Mouse (Mus musculus): ENCODE results near the gene Cga. TPM values are rescaled to one million over a fixed set of nuclear protein-coding genes. Genes with fewer than 3 reads are reported as not detected.
A peak's percentile ranks its signal among the peaks of the same experiment; 100 is the strongest.

The Cga gene
- polyA plus RNA-seq, 1 experiment from 2014 or later: 0.48 TPM

DNA sequence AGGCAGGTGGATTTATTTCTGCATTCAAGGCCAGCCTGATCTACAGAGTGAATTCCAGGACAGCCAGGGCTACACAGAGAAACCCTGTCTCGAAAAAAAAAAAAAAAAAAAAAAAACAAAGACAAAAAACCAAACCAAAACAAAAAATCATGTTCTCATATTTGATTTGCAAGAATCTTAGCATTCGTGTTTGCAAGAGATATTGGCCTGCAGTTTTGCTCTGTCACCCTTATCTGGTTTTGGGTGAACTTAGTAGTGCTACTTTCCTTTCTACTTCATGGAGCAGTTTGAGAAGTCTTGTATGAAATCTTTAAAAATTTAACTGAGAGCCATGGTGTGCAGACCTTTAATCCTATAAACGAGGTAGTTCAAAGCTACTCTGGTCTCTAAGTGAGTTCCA lies 23.8 kb upstream of the Cga start:
- Histone ChIP-seq H3K36me3 (ENCODE audit: control insufficient read depth, insufficient read depth, low read length) (no peaks in the 10 kb centered on the region), H3K9me3 (replicated peaks; ENCODE audit: control insufficient read depth, low read length, poor library complexity, severe bottlenecking) (no peaks in the 10 kb centered on the region), H3K4me1 (ENCODE audit: control insufficient read depth, insufficient read depth, low read length) (peaks cover 6% of the 10 kb centered on the region), H3K27ac (ENCODE audit: low read length) (no peak overlapping the region), H3K4me3 (ENCODE audit: low read depth, low read length) (no peak overlapping the region), H3K4me2 (ENCODE audit: low read length) (no peak overlapping the region), H3K9ac (ENCODE audit: low read depth, low read length) (no peak overlapping the region), H3K27me3 (ENCODE audit: control insufficient read depth, insufficient read depth, low read depth, low read length) (no peaks in the 10 kb centered on the region)
- 96% methylated on average over 3 of the region's 3 CpGs for WGBS
- no peak for ATAC-seq

DNA sequence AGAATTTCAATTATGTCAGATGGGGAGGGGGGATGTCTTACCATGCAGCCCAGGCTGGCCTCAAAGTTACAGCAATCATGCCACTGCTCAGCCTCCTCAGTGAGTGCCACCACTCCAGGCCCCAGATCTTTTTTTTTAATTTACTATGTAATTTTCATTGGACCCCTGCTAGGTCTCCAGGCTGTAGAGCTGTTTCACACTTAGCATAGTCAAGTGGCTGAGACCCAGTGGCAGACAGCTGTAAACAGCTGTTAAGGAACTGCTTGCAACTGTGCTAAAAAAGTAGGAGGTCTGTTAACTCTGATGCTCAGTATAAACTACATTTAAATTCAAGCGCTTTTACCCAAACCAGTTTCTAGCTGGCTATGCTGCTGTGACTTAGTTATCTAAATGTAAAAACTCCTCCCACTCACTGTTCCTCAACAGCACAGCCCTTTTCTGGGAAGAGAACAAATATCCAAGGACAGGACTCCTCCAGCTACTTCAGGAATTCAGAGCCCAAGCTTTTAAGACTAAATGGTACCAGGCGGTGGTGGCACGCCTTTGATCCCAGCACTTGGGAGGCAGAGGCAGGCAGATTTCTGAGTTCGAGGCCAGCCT lies 20.6 kb upstream of the Cga start:
- H3K4me3 ChIP-seq (ENCODE audit: low read depth, low read length): no peak overlapping the region
- ATAC-seq: no peak
- H3K9ac ChIP-seq (ENCODE audit: low read depth, low read length): no peak overlapping the region
- no peaks in the 10 kb centered on the region for H3K27me3 ChIP-seq (ENCODE audit: control insufficient read depth, insufficient read depth, low read depth, low read length)
- H3K27ac ChIP-seq (ENCODE audit: low read length): no peak overlapping the region
- no peaks in the 10 kb centered on the region for H3K36me3 ChIP-seq (ENCODE audit: control insufficient read depth, insufficient read depth, low read length)
- WGBS: 93% methylated on average over 4 of the region's 4 CpGs
- no peaks in the 10 kb centered on the region for H3K9me3 ChIP-seq (replicated peaks; ENCODE audit: control insufficient read depth, low read length, poor library complexity, severe bottlenecking)
- peaks cover 11% of the 10 kb centered on the region for H3K4me1 ChIP-seq (ENCODE audit: control insufficient read depth, insufficient read depth, low read length)
- no peak overlapping the region for H3K4me2 ChIP-seq (ENCODE audit: low read length)

DNA sequence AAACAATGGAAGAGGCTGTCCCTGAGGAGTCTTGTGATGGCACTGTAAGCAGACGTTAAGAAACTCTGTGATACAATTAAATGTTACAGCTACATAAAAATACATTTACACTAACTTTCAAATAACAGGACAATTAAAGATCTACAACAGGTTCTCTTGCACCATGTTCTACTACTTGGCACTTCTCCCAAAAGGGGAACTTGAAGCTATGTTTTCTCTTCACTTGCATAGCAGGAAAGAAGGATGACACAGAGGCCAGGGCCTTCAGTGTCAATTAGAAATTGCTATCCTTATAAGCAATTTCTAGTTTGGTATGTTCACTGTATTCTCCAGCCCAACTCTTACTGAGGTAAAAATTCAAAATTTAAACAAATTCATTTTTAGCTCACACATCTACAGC lies 19.3 kb upstream of the Cga start:
- WGBS: 80% methylated on average over 1 of the region's 1 CpGs

DNA sequence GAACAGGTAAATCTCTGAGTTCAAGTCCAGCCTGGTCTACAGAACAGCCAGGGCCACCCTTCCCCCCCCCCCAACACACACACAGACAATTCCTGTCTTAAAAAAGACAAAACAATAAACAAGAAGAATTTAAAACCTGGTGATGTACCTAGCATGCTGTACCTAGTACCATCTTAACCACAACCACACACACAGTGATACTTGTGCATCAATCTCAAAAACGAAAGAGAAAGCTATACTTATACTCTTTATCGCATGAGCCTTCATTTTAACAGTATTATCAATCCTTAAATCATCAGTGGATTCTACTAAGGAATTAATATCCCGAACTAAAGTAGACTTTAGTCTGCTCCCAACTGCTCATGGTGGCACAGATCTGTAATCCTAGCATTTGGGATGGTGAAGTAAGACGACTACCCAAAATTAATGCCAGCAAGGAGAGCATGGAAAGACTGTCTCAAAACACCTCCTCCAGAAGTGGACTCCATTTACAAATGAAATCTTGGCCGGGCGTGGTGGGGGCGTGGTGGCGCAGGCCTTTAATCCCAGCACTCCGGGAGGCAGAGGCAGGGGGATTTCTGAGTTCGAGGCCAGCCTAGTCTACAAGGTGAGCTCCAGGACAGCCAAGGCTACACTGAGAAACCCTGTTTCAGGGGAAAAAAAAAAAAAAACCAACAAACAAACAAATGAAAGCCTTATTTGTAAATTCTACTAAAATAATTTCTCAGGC lies 12.5 kb upstream of the Cga start:
- Histone ChIP-seq H3K36me3 (ENCODE audit: control insufficient read depth, insufficient read depth, low read length) (no peaks in the 10 kb centered on the region), H3K9me3 (replicated peaks; ENCODE audit: control insufficient read depth, low read length, poor library complexity, severe bottlenecking) (no peaks in the 10 kb centered on the region), H3K4me3 (ENCODE audit: low read depth, low read length) (peak overlapping the region; percentile 100), H3K4me1 (ENCODE audit: control insufficient read depth, insufficient read depth, low read length) (peaks cover 22% of the 10 kb centered on the region), H3K4me2 (ENCODE audit: low read length) (peak overlapping the region; percentile 58), H3K9ac (ENCODE audit: low read depth, low read length) (0 out of 2 replicates have a peak overlapping the region, but pooled peaks have one; percentile 99), H3K27ac (ENCODE audit: low read length) (no peak overlapping the region), H3K27me3 (ENCODE audit: control insufficient read depth, insufficient read depth, low read depth, low read length) (no peaks in the 10 kb centered on the region)
- WGBS: 86% methylated on average over 10 of the region's 10 CpGs
- no peak for ATAC-seq

More for the DNA sequence above, 19.3 kb upstream of the Cga start:
- Histone ChIP-seq H3K4me2 (ENCODE audit: low read length) (no peak overlapping the region), H3K9ac (ENCODE audit: low read depth, low read length) (no peak overlapping the region), H3K27ac (ENCODE audit: low read length) (no peak overlapping the region), H3K4me3 (ENCODE audit: low read depth, low read length) (no peak overlapping the region), H3K9me3 (replicated peaks; ENCODE audit: control insufficient read depth, low read length, poor library complexity, severe bottlenecking) (no peaks in the 10 kb centered on the region), H3K4me1 (ENCODE audit: control insufficient read depth, insufficient read depth, low read length) (peaks cover 11% of the 10 kb centered on the region), H3K27me3 (ENCODE audit: control insufficient read depth, insufficient read depth, low read depth, low read length) (no peaks in the 10 kb centered on the region), H3K36me3 (ENCODE audit: control insufficient read depth, insufficient read depth, low read length) (no peaks in the 10 kb centered on the region)
- ATAC-seq: no peak

DNA sequence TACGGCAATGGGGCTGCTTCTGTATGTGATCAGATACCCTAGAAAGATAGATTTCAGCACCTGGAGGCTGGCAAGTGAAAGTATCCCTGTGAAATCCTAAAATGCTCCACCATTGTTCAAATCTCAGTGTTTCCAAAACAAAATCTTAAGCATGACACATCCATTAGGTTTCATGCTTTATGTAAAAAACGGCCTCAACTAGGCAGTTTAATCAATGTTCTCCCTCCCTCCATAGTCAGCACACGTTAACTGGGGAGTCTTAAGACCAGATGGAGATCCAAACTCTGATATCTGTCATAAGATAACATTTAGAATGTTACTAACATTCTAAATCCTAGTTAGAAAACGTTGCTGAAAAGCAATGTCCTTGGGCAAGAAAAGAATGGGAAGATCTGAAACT lies 11.7 kb upstream of the Cga start:
- Histone ChIP-seq H3K4me1 (ENCODE audit: control insufficient read depth, insufficient read depth, low read length) (peaks cover 25% of the 10 kb centered on the region), H3K4me3 (ENCODE audit: low read depth, low read length) (peak overlapping the region; percentile 100), H3K27me3 (ENCODE audit: control insufficient read depth, insufficient read depth, low read depth, low read length) (no peaks in the 10 kb centered on the region), H3K36me3 (ENCODE audit: control insufficient read depth, insufficient read depth, low read length) (no peaks in the 10 kb centered on the region), H3K4me2 (ENCODE audit: low read length) (peak overlapping the region; percentile 58), H3K9me3 (replicated peaks; ENCODE audit: control insufficient read depth, low read length, poor library complexity, severe bottlenecking) (no peaks in the 10 kb centered on the region), H3K9ac (ENCODE audit: low read depth, low read length) (peak overlapping the region; percentile 99), H3K27ac (ENCODE audit: low read length) (peak overlapping the region; percentile 99)
- no peak for ATAC-seq
- WGBS: 7% methylated on average over 4 of the region's 4 CpGs

DNA sequence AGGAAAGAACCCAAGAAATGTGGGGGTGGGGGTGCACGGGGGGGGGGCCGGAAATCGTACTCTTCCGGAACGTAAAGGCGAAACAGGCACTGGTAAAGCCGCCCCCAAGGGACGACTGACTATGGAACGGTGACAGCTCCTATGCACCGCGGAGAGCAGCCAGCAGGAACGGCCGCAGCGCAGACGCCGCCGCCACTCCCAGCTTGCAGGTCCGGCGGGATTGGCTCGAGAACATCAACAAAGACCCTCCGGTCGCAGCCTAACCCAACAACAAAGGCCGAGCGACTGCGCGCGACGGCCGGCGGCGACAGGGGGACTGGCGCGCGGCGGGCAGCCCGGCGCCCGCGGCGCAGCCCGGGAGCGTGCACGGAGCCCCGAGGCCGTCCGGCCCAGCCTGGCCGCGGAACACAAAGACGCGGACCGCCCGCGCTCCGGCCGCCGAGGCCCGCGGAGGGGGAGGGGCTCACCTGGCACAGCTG lies 11.2 kb upstream of the Cga start:
- ATAC-seq: peak; percentile 53
- no peaks in the 10 kb centered on the region for H3K27me3 ChIP-seq (ENCODE audit: control insufficient read depth, insufficient read depth, low read depth, low read length)
- peaks cover 25% of the 10 kb centered on the region for H3K4me1 ChIP-seq (ENCODE audit: control insufficient read depth, insufficient read depth, low read length)
- H3K9me3 ChIP-seq (replicated peaks; ENCODE audit: control insufficient read depth, low read length, poor library complexity, severe bottlenecking): no peaks in the 10 kb centered on the region
- WGBS: 0% methylated on average over 48 of the region's 58 CpGs
- peak overlapping the region; percentile 58 for H3K4me2 ChIP-seq (ENCODE audit: low read length)
- no peaks in the 10 kb centered on the region for H3K36me3 ChIP-seq (ENCODE audit: control insufficient read depth, insufficient read depth, low read length)
- H3K4me3 ChIP-seq (ENCODE audit: low read depth, low read length): peak overlapping the region; percentile 100
- H3K27ac ChIP-seq (ENCODE audit: low read length): peak overlapping the region; percentile 99
- peak overlapping the region; percentile 99 for H3K9ac ChIP-seq (ENCODE audit: low read depth, low read length)

DNA sequence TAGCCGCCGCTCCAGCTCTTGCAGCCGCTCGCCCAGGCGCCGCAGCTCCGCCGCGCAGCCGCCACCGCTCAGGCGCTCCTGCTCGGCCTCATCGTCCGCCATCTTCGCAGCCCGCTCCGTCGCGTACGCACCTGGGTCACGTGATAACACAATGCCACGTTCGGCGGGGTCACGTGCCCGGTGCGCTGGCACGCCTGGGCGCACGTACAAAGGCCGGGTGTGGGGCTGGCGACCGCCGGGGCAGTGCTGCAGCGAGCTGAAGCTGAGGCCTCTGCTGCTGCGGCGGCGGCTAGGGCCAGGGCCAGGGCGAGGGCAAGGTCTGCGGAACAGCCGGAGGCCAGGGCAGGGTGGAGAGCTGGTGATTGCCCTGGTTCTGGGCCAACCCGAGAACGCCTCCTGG lies 10.8 kb upstream of the Cga start, which contains the start of gene Zfp292:
Zfp292 (minus strand) TSS at position 143 of the 400 bp plus-strand sequence.
- H3K4me2 ChIP-seq (ENCODE audit: low read length): peak within 1 kb of the TSS; percentile 72
- H3K27me3 ChIP-seq (ENCODE audit: control insufficient read depth, insufficient read depth, low read depth, low read length): no peaks in the 10 kb centered on the region
- H3K36me3 ChIP-seq (ENCODE audit: control insufficient read depth, insufficient read depth, low read length): no peaks in the 10 kb centered on the region
- peak within 1 kb of the TSS; percentile 99 for H3K27ac ChIP-seq (ENCODE audit: low read length)
- H3K9ac ChIP-seq (ENCODE audit: low read depth, low read length): peak within 1 kb of the TSS; percentile 99
- no peaks in the 10 kb centered on the region for H3K9me3 ChIP-seq (replicated peaks; ENCODE audit: control insufficient read depth, low read length, poor library complexity, severe bottlenecking)
- H3K4me1 ChIP-seq (ENCODE audit: control insufficient read depth, insufficient read depth, low read length): peaks cover 29% of the 10 kb centered on the region
- peak within 1 kb of the TSS; percentile 100 for H3K4me3 ChIP-seq (ENCODE audit: low read depth, low read length)
- peak; percentile 94 for ATAC-seq
- WGBS: under 1% methylated on average over 41 of the region's 44 CpGs

DNA sequence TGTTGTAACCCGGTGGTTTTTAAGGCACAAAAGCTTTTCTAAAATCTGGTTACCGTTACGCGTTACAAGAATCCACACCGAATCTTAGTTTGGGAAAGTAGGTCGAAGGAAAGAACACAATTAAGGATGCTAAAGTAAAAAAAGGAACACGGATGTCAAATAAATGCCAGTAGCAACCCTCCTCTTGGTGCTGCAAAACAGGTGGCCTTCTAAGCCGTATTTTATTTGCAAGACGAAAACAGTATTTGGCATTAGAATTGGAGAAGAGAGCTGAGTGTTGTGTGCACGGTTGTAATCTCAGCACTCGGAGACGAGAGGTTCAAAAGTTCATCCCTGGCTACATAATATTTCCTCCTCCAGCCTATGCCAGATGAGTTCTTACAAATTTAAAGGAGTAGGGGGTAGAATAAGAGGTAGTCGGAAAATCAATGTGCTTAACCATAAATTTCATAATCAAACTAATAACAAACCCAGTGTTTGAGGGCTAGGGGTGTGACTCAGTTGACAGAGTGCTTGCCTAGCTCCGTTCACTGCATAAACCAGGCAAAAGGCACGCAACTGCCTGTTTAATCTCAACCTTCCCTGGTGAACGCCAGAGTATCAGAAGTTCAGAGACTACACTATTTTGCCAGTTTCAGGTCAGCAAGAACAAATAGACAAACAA lies 10.1 kb upstream of the Cga start:
- no peaks in the 10 kb centered on the region for H3K27me3 ChIP-seq (ENCODE audit: control insufficient read depth, insufficient read depth, low read depth, low read length)
- no peaks in the 10 kb centered on the region for H3K36me3 ChIP-seq (ENCODE audit: control insufficient read depth, insufficient read depth, low read length)
- peaks cover 29% of the 10 kb centered on the region for H3K4me1 ChIP-seq (ENCODE audit: control insufficient read depth, insufficient read depth, low read length)
- H3K4me2 ChIP-seq (ENCODE audit: low read length): peak overlapping the region; percentile 72
- peak overlapping the region; percentile 99 for H3K9ac ChIP-seq (ENCODE audit: low read depth, low read length)
- H3K4me3 ChIP-seq (ENCODE audit: low read depth, low read length): peak overlapping the region; percentile 100
- no peak for ATAC-seq
- H3K9me3 ChIP-seq (replicated peaks; ENCODE audit: control insufficient read depth, low read length, poor library complexity, severe bottlenecking): no peaks in the 10 kb centered on the region
- WGBS: 41% methylated on average over 16 of the region's 16 CpGs
- H3K27ac ChIP-seq (ENCODE audit: low read length): peak overlapping the region; percentile 99
